Mouse (Mus musculus): ENCODE measurements around the gene Myo5a. TPM values are rescaled to one million over a fixed set of nuclear protein-coding genes. Genes with fewer than 3 reads are reported as not detected.

The Myo5a gene
- polyA plus RNA-seq, 1 experiment: 11.1 TPM

- TF ChIP-seq POLR2A (IDR thresholded peaks at IDR 0.05; ENCODE audit: low read depth, low read length) (no peak), CTCF (IDR thresholded peaks at IDR 0.05; ENCODE audit: extremely low read depth, insufficient read depth, insufficient read length, insufficient replicate concordance) (no peak)
- no peak overlapping the region for H3K27ac ChIP-seq (ENCODE audit: insufficient read depth, low read length)
- peaks cover 4% of the 10 kb centered on the region for H3K27me3 ChIP-seq (ENCODE audit: control insufficient read depth, insufficient read depth, low read length)
- no peak overlapping the region for H3K4me3 ChIP-seq (ENCODE audit: extremely low read depth, insufficient read depth, insufficient read length)
- DNase-seq (ENCODE audit: low read depth in 1 of 2, low spot score in 2 of 2): no peak
- no peaks in the 10 kb centered on the region for H3K36me3 ChIP-seq (ENCODE audit: control insufficient read depth, insufficient read depth, low read length)
- WGBS: 53% methylated on average over 12 of the region's 12 CpGs
- H3K4me1 ChIP-seq (ENCODE audit: control insufficient read depth, insufficient read depth, insufficient read length): no peaks in the 10 kb centered on the region
These were observed 164.3 kb downstream of the Myo5a start for GRCm38 (mm10) chr9:75234983-75235627.

- WGBS: 91% methylated on average over 2 of the region's 2 CpGs
- H3K27me3 ChIP-seq (ENCODE audit: control insufficient read depth, insufficient read depth, low read length): peaks cover 4% of the 10 kb centered on the region
- H3K36me3 ChIP-seq (ENCODE audit: control insufficient read depth, insufficient read depth, low read length): no peaks in the 10 kb centered on the region
- H3K27ac ChIP-seq (ENCODE audit: insufficient read depth, low read length): no peak overlapping the region
- no peak for DNase-seq (ENCODE audit: low read depth in 1 of 2, low spot score in 2 of 2)
- H3K4me3 ChIP-seq (ENCODE audit: extremely low read depth, insufficient read depth, insufficient read length): no peak overlapping the region
- TF ChIP-seq POLR2A (IDR thresholded peaks at IDR 0.05; ENCODE audit: low read depth, low read length): no peak
- TF ChIP-seq CTCF (IDR thresholded peaks at IDR 0.05; ENCODE audit: extremely low read depth, insufficient read depth, insufficient read length, insufficient replicate concordance): no peak
- no peaks in the 10 kb centered on the region for H3K4me1 ChIP-seq (ENCODE audit: control insufficient read depth, insufficient read depth, insufficient read length)
These were observed 164.9 kb downstream of the Myo5a start for GRCm38 (mm10) chr9:75235696-75236095.

GRCm38 (mm10) chr9:75236416-75237308 is 165.8 kb downstream of the Myo5a start:
- H3K4me3 ChIP-seq (ENCODE audit: extremely low read depth, insufficient read depth, insufficient read length): no peak overlapping the region
- H3K36me3 ChIP-seq (ENCODE audit: control insufficient read depth, insufficient read depth, low read length): no peaks in the 10 kb centered on the region
- TF ChIP-seq POLR2A (IDR thresholded peaks at IDR 0.05; ENCODE audit: low read depth, low read length) (no peak), CTCF (IDR thresholded peaks at IDR 0.05; ENCODE audit: extremely low read depth, insufficient read depth, insufficient read length, insufficient replicate concordance) (no peak)
- no peak for DNase-seq (ENCODE audit: low read depth in 1 of 2, low spot score in 2 of 2)
- WGBS: 91% methylated on average over 12 of the region's 12 CpGs
- H3K27ac ChIP-seq (ENCODE audit: insufficient read depth, low read length): no peak overlapping the region
- H3K27me3 ChIP-seq (ENCODE audit: control insufficient read depth, insufficient read depth, low read length): peaks cover 4% of the 10 kb centered on the region
- no peaks in the 10 kb centered on the region for H3K4me1 ChIP-seq (ENCODE audit: control insufficient read depth, insufficient read depth, insufficient read length)

GRCm38 (mm10) chr9:75238179-75238578 is 167.4 kb downstream of the Myo5a start:
- no peaks in the 10 kb centered on the region for H3K4me1 ChIP-seq (ENCODE audit: control insufficient read depth, insufficient read depth, insufficient read length)
- H3K36me3 ChIP-seq (ENCODE audit: control insufficient read depth, insufficient read depth, low read length): no peaks in the 10 kb centered on the region
- TF ChIP-seq POLR2A (IDR thresholded peaks at IDR 0.05; ENCODE audit: low read depth, low read length) (no peak), CTCF (IDR thresholded peaks at IDR 0.05; ENCODE audit: extremely low read depth, insufficient read depth, insufficient read length, insufficient replicate concordance) (no peak)
- H3K27ac ChIP-seq (ENCODE audit: insufficient read depth, low read length): no peak overlapping the region
- H3K4me3 ChIP-seq (ENCODE audit: extremely low read depth, insufficient read depth, insufficient read length): no peak overlapping the region
- 90% methylated on average over 3 of the region's 3 CpGs for WGBS
- DNase-seq (ENCODE audit: low read depth in 1 of 2, low spot score in 2 of 2): no peak
- H3K27me3 ChIP-seq (ENCODE audit: control insufficient read depth, insufficient read depth, low read length): no peaks in the 10 kb centered on the region

- no peaks in the 10 kb centered on the region for H3K27me3 ChIP-seq (ENCODE audit: control insufficient read depth, insufficient read depth, low read length)
- H3K36me3 ChIP-seq (ENCODE audit: control insufficient read depth, insufficient read depth, low read length): no peaks in the 10 kb centered on the region
- TF ChIP-seq CTCF (IDR thresholded peaks at IDR 0.05; ENCODE audit: extremely low read depth, insufficient read depth, insufficient read length, insufficient replicate concordance) (no peak), POLR2A (IDR thresholded peaks at IDR 0.05; ENCODE audit: low read depth, low read length) (no peak)
- H3K4me1 ChIP-seq (ENCODE audit: control insufficient read depth, insufficient read depth, insufficient read length): no peaks in the 10 kb centered on the region
- 86% methylated on average over 6 of the region's 6 CpGs for WGBS
- H3K4me3 ChIP-seq (ENCODE audit: extremely low read depth, insufficient read depth, insufficient read length): no peak overlapping the region
- no peak overlapping the region for H3K27ac ChIP-seq (ENCODE audit: insufficient read depth, low read length)
- no peak for DNase-seq (ENCODE audit: low read depth in 1 of 2, low spot score in 2 of 2)
These were observed 172.2 kb downstream of the Myo5a start for GRCm38 (mm10) chr9:75243052-75243451.

GRCm38 (mm10) chr9:75243730-75244406 is 173.1 kb downstream of the Myo5a start:
- TF ChIP-seq POLR2A (IDR thresholded peaks at IDR 0.05; ENCODE audit: low read depth, low read length) (no peak), CTCF (IDR thresholded peaks at IDR 0.05; ENCODE audit: extremely low read depth, insufficient read depth, insufficient read length, insufficient replicate concordance) (no peak)
- no peaks in the 10 kb centered on the region for H3K36me3 ChIP-seq (ENCODE audit: control insufficient read depth, insufficient read depth, low read length)
- H3K27me3 ChIP-seq (ENCODE audit: control insufficient read depth, insufficient read depth, low read length): no peaks in the 10 kb centered on the region
- no peak for DNase-seq (ENCODE audit: low read depth in 1 of 2, low spot score in 2 of 2)
- no peak overlapping the region for H3K27ac ChIP-seq (ENCODE audit: insufficient read depth, low read length)
- WGBS: 51% methylated on average over 5 of the region's 5 CpGs
- H3K4me1 ChIP-seq (ENCODE audit: control insufficient read depth, insufficient read depth, insufficient read length): no peaks in the 10 kb centered on the region
- no peak overlapping the region for H3K4me3 ChIP-seq (ENCODE audit: extremely low read depth, insufficient read depth, insufficient read length)

All from spleen, adult 2 months (tissue).